Mouse (Mus musculus) megakaryocyte-erythroid progenitor cell, adult 5-6 weeks (primary cell): ENCODE data around the gene Rbm5. TPM values are rescaled to one million over a fixed set of nuclear protein-coding genes. Genes with fewer than 3 reads are reported as not detected.

Source experiments
- ATAC-seq: replicated peaks from 2 replicates; pipeline ENCODE4 v1.8.0; 2016; ENCODE audit warnings: mild to moderate bottlenecking, inconsistent platforms; ENCODE audit not compliant: severe bottlenecking, poor library complexity, low FRiP score, low TSS enrichment
- total RNA-seq, 2 experiments: library from RNA; stranded (forward) in 1 of 2; stranded (reverse) in 1 of 2; fragments of 200-1000, 215-1000 nt in 1 of 2; fragments of >200 nt in 1 of 2; fragmentation: Nextera tagmentation in 1 of 2; gene quantifications; 2 replicates each; pipeline ENCODE4 v1.2.3; 2014 to 2017

Rbm5 gene
- total RNA-seq, 2 experiments from 2014 or later: 172 to 236 TPM

- ATAC-seq: no peak
Observed at GRCm38 (mm10) chr9:107706781-107707211, 64.0 kb downstream of the Rbm5 start.

GRCm38 (mm10) chr9:107703337-107704122 is 67.3 kb downstream of the Rbm5 start:
- ATAC-seq: no peak

GRCm38 (mm10) chr9:107702606-107703185 is 68.1 kb downstream of the Rbm5 start:
- no peak for ATAC-seq

GRCm38 (mm10) chr9:107701594-107701993 is 69.2 kb downstream of the Rbm5 start:
- no peak for ATAC-seq

- no peak for ATAC-seq
Observed at GRCm38 (mm10) chr9:107700114-107700571, 70.7 kb downstream of the Rbm5 start.

GRCm38 (mm10) chr9:107699376-107699980 is 71.3 kb downstream of the Rbm5 start:
- ATAC-seq: no peak

GRCm38 (mm10) chr9:107698611-107699190 is 72.1 kb downstream of the Rbm5 start:
- ATAC-seq: no peak

GRCm38 (mm10) chr9:107697811-107698521 is 72.8 kb downstream of the Rbm5 start:
- ATAC-seq: no peak

GRCm38 (mm10) chr9:107696845-107697610 is 73.8 kb downstream of the Rbm5 start:
- ATAC-seq: no peak

- ATAC-seq: no peak
Observed at GRCm38 (mm10) chr9:107696106-107696479, 74.7 kb downstream of the Rbm5 start.

GRCm38 (mm10) chr9:107695441-107696105 is 75.2 kb downstream of the Rbm5 start:
- no peak for ATAC-seq

GRCm38 (mm10) chr9:107694627-107695026 is 76.2 kb downstream of the Rbm5 start:
- no peak for ATAC-seq

- ATAC-seq: no peak
Observed at GRCm38 (mm10) chr9:107693433-107693987, 77.3 kb downstream of the Rbm5 start.

- ATAC-seq: no peak
Observed at GRCm38 (mm10) chr9:107692785-107693184, 78.0 kb downstream of the Rbm5 start.

GRCm38 (mm10) chr9:107690391-107690790 is 80.4 kb downstream of the Rbm5 start:
- ATAC-seq: no peak
